Mouse (Mus musculus): ENCODE measurements around the gene Tex46.
A peak's percentile ranks its signal among the peaks of the same experiment; 100 is the strongest.

Tex46 gene

DNA sequence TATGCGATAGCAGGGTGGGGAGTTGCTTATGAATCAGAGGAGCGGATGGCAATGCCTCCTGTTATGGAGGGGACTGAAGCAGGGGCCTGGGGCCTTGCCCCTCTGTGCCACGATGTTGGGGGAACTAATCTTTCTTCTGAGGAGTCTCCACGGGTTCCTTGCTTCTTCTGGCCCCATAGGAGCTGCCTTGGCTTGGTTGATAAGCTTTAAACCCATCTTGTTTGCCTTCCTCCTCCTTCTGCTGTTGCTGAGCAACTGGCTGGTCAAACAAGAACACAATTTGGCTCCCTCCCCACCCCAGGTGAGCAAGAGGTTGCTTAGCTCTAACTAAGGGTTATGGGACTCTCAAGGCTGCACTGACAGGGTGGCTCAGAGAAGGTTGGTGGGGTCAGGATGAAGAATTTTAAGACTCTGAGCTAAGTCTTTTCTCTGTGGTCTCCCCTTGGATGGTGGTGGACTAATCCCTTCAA, at the start of gene Tex46:
Gene Tex46, plus strand, starts transcription at position 51 of the 470 bp plus-strand sequence.
- no peak for DNase-seq (ENCODE audit: low spot score)

DNA sequence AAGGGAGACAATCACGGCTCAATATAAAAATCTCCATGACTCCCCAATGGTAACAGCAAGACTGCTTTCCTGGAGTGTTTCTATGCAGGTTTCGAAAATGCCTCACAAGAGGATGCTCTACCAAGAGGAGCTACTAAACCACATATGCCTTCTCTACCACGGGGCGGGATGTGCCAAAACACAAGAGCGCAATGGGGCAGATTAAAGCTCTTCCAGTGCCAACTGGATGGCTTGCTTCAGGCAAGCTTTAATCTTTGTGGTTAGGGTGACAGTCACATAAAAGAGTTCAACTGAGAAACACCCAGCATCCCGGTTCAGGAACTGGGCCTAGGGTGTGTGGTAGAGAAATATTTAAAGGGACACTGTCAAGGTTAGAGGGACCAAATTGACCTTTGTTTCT, 47.5 kb upstream of the Tex46 start:
- DNase-seq (ENCODE audit: low spot score), result no peak

DNA sequence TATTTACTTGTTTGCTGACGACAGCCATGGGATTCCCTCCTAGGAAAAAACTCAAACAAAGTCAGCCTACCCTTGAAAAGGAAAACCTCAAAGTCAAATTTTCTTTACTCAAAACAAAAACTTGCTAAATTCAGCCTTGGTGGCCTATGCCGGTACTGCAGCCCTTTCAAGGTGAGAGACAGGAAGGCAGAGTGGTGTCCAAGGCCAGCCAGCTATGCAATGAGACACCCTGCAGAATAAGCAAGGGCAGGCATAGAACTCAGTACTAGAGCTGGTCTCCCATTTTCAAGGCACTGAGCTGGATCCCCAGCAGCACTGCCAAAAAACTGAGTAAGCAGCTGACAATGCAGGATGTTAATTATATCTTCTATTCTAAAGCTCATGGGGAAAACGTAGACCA, 41.6 kb upstream of the Tex46 start:
- DNase-seq (ENCODE audit: low spot score), result no peak

DNA sequence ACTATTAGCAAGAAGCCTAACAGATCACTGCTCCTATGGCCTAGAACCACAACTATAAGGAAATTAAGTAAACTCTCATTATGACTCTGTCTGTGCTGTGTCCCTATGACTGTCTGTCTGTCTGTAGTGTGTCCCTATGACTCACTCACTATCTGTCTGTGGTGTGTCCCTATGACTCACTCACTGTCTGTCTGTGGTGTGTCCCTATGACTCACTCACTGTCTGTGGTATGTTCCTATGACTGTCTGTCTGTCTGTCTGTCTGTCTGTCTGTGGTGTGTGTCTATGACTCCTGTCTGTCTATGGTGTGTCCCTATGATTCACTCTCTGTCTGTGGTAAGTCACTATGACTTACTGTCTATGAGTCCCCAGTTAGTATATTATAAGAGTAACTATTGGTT, 40.2 kb upstream of the Tex46 start:
- no peak for DNase-seq (ENCODE audit: low spot score)

DNA sequence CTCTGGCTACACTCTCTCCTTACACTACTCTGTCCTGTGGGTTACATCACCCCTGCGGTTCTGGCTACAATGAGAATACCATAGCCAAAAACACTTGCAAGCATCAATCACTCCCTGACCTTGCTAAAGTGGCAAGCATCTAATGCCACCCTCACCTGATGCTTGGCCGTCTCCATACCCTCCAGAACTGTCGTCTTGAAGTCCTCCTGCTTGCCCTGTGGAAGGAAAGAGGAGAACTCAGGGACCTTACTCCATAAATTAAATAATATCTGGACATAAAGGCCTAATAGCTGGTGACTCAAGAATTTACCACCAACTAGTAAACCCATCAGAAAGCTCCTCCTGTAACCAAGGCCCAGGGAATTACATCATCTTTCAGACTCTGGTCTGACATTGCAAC, 28.4 kb upstream of the Tex46 start:
- no peak for DNase-seq (ENCODE audit: low spot score)

DNA sequence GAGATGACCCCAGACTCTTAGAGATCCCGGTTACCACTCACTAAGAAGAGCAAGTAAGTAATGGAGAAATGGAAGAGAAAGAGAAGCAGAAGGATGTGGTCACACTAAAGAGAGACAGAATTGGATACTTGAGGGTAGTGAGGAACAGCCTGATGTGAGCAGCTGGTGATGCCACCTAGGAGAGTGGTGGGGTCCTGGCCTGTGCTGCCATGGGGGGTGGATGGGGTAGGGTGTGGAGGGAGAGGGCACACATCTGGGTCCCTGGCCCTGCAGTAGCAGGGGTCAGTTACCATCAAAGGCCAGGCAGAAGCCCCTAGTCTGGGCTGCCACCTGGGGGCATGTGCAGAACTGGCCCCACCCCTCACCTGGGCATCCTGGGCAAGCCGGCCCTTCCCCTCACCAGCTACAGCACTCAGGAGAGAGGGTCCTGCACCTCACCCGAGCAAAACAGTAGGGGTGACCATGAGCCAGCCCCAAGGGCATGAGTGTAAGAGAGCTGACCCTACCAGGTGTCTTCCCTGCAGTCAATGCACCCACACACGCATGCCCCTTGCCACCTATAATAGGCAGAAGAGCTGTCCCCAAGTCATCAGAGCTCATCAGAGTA, 22.9 kb upstream of the Tex46 start:
- no peak for DNase-seq (ENCODE audit: low spot score)

DNA sequence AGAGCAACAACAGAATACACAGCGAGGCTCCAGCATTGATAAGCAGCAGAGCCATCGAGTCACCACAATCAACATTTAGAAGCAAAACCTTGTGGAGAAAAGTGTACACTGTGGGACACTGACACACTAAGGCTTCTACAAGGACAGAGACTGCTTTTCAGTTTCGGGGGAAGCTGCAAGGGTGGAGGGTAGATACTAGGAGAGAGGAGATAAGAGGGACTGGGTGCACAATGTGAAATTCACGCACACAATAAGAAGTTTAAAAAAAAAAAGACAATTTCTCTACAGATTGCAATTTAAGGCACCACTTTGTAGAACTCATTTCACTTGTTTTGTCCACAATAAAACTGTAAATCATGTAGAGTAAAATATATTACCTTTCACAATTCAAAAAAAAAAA, 22.2 kb upstream of the Tex46 start:
- DNase-seq (ENCODE audit: low spot score), result no peak

DNA sequence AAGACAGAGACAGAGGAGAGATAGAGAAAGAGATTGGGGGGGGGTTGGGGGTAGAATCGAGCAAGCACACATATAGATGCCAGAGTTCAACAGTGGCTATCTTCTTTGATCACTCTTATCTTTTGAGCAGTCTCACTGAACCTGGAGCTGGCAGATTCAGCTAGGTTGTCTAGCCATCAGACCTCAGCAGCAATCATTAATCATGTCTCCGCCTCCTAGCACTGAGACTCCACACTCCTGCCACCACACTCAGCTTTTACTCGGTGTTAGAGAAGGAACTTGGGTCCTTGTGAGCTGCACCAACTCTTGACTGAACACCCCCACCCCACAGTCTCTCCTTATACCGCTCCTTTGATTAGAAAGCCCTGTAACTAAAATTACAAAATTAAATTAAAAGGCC, 18.1 kb upstream of the Tex46 start:
- no peak for DNase-seq (ENCODE audit: low spot score)

DNA sequence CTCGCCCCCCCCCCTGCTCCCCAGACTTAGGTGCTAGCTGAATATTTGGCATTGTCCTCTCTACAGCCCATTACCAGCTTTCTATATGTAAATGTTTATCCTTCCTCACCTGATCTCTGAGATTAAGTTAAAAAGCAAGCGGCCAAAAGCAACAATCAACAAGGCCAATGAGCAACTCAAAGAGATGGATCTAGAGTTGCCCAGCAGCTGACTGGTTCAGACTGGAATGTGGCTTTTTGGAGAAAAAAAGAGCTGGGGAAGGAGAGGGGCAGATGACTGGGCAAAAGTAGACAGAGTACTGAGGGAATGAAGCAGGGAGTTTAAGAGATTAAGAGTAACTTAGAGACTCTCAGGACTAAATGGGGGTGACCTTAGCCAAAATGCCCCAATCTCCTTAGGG, 16.2 kb upstream of the Tex46 start:
- DNase-seq (ENCODE audit: low spot score), result no peak

DNA sequence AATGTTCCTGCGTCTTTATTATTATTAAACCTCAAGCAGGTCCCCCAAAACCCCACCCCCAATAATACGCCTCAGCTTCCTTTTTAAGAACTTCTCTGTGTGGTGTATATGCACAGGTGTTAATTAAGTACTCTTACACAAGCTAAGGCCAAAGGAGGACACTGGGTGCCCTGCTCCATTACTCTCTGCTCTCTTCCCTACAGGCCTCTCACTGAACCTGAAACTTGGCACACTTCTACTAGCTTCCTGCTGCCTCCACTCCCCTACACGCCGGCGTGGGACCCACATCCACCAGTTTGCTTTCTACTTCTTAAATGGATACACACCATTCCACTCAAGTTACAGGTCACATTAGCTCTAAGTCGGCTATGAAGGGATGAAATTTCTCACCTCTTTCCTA, 15.0 kb upstream of the Tex46 start:
- DNase-seq (ENCODE audit: low spot score), result no peak

DNA sequence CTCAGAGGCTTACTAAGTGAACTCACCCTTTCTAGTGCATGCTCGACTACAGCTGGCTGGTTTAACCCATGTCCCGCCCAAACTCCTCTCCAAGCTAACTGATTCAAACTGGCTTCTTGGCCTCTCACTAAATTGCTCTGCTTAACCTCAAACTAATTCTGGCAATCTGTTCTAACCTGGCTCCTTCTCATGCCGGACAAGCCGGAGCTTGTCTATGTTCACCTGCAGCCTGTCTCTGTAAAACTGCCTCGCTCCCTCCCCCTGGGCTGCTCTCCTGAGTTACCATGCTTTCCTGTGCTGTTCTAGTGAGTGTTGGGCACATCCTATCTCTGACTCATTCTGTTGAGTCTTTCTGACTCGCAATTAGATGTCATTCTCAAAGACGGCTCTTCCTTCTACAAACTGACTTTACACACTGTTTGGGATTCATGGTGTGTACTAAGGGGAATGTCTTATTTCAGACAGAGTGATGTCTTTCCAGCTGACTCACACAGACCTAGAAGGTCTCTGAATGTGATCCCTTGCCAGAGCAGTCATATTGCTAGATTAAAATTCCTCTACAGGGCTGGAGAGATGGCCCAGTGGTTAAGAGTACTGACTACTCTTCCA, 11.9 kb upstream of the Tex46 start:
- no peak for DNase-seq (ENCODE audit: low spot score)

DNA sequence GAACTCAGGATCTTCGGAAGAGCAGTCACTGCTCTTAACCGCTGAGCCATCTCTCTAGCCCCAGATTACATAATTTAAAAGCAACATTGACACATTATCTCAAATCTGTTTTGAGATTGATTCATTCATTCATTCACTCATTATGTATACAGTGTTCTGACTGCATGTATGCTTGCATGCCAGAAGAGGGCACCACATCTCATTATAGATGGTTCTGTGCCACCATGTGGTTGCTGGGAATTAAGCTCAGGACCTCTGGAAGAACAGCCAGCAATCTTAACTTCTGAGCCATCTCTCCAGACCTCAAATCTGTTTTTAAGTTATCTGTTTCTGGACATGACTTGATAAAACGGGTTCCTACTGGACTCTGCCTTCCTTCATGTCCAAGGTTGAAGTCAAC, 10.4 kb upstream of the Tex46 start:
- DNase-seq (ENCODE audit: low spot score), result no peak

DNA sequence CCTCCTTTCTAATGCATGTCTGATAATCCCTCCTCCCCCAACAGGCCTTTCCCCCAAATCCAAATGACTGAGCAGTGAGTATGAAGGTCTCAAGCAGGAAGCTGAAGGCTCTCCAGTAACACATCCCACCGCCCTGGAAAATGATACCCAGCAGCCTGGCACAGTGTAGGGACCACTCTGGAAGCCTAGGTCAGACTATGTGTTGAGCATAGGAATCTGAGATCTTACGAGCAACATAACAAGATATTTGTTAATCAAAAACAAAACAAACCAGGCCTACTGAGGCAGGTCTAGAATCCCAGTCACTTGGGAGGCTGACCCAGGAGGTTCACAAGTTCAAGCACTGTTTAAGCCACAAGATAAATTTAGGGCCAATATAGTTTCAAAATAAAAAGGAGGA, 9.7 kb upstream of the Tex46 start:
- DNase-seq (ENCODE audit: low spot score), result no peak

DNA sequence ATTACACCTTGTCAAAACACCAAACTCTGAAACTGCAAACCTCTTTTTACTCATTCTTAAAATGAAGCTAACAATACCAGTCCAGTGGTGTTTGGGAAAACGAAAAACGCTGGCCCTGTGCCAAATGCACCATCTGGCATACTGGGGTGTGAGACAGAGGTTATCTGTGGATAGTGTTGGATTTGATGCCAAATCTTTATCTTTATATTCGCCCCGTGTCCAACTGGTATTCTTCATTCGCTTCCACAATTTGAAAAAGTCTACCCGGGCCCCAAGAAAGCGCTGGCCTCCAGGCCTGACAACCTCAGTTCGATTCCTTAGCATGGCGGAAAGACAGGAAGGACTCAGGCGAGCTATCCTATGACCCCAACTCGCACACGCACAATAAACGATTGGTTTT, 8.8 kb upstream of the Tex46 start:
- no peak for DNase-seq (ENCODE audit: low spot score)

DNA sequence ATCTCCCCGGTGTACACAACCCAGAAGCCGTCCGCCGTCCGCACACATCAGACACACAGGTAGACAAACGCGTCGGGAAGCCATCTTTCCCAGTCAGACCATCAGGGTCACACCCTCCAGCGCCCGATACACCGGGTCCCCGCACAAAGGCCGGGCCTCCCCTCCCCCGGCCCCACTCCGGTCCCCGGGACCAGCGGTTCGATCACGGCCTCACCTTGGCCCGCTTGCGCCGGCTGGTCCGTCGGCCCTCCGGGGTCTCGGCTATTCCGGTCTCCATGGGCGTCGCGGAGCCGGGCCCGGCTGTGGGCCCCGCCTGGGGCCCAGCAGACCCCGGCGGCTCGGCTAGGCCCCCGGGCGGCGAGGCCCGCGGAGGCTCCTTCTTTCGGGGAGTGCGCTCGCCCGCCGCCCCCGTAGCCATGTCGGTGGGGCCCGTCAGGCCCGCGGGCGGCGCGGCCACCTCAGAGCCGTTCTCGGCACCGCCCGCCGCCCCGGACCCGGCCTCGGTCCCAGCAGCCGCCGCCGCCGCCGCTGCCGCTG, 8.2 kb upstream of the Tex46 start:
- DNase-seq (ENCODE audit: low spot score), result no peak

DNA sequence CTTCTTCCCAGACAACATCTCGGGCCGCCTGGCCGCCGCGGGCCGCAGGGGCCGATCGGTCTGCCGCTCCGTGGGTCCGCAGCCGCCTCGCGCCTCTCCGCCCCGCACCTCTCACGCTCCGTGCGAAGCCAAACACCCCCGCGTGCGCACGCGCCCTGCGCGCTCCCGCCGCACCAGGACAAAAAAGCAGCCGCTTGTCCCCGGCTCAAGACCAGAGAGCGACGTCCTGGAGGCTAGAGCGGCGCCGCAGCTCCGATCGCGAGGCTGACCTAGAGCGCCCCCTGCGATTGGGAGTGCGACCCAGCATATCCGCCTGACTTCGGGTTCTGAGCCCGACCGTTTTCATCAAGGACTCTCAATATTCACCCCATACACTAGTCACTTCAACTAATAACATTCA, 7.7 kb upstream of the Tex46 start, which contains the start of gene Kdm1a:
Gene Kdm1a, minus strand, starts transcription at position 156 of the 400 bp plus-strand sequence.
- DNase-seq (ENCODE audit: low spot score), result peak; percentile 78

DNA sequence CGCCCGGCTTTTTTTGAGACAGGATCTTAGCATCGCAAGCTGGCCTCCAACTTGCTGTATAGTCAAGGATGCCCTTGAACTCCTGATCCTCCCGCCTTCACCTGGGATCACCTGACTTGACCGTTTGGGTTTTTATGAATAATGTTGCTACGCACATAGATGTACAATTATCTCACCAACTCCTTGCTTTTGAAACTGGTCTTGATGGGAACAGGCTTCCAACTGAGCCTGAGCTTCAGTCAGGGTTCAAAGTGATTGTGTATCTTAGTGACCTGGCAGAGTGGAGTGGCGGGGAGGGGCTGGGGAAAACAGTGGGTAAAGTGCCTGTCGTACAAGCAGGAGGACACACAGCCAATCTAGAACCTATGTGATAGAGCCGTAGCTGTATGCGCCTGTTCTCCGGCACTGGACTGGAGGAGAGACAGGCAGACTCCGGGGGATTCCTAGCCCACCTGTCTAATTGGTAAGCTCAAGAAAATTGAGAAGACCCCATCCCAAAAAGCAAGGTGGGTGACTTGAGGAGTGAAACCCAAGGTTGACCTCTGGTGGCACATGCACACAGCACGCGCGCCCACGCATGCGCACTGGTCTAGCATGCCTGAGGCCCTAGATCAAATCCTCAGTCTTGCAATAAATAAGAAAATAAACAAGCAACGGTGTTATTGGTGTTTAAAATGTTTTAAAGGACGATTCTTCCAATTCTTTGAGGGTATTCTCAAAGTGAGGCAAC, 4.3 kb upstream of the Tex46 start:
- no peak for DNase-seq (ENCODE audit: low spot score)

DNA sequence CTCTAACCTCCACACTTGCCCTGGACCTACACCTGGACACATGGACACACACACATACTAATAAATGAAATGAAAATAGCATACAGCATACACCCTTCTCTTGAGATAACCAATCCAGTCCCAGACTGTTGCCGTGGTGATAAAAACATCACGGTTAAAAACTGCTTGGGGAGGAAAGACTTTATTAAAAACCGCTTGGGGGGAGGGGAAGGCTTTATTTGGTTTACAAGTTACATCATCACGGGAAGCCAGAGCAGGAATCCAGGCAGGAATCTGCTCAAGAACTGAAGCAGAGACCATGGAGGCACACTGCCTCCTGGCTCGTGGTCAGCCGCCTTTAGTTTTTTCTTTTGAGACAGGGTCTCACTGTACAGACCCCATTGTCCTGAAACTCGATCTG, 3.4 kb downstream of the Tex46 start:
- DNase-seq (ENCODE audit: low spot score), result no peak

DNA sequence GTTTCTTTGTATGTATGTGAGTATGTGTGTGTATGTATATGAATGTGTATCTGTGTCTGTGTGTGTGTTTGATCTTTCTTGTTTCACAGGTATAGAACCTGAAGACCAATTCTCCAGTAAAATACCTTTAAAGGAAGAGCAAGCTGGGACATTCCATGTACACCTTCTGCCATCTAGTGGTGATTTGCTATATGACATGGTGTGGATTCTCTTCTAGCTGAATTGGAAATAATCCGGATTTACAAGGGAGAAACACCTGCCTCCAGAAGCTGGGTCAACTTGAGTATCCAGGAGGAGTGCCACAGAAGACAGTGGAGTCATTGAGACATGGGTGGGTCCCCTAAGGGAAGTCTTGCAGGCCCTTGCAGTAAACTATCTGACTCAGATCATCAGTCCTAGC, 11.1 kb downstream of the Tex46 start:
- DNase-seq (ENCODE audit: low spot score), result no peak

DNA sequence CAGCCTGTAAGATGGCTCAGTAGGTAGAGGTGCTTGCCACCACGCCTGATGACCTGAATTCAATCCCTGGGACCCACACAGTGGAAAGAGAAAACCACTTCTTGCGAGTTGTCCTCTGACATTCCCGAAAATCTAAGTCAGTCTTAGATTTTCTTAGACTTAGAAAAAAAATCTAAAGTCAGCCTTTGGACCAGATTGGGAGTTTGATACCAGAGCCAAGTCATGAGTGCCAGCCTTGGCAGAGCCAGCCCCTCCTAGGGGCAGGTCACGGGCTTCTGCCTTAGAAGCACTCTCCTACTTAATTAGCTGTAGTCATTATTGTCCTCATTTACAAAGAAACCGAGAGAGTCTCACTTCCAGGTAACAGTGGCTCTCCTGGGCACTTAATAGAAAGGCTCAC, 11.7 kb downstream of the Tex46 start:
- no peak for DNase-seq (ENCODE audit: low spot score)

DNA sequence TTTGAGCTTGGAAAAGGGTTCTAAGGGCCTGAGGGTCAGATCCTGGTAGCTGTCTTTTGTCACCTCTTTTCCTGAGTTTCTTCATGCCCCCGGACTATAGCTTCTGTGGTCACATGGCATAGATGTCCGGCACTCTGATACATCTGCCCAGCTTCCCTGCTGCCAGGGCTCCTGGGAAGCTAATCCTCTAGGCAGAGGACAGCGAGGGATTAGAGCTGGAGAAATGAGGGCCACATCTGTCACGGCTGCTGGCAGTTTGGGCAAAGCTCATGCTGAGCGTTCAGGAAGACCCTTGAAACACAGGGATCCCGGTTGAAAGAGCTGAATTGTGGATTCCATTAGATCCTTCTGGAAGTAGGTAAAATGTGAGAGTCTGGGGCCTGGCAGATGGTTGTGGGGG, 12.2 kb downstream of the Tex46 start, which contains the start of gene Lactbl1:
Gene Lactbl1, plus strand, starts transcription at position 234 of the 400 bp plus-strand sequence.
- no peak for DNase-seq (ENCODE audit: low spot score)

DNA sequence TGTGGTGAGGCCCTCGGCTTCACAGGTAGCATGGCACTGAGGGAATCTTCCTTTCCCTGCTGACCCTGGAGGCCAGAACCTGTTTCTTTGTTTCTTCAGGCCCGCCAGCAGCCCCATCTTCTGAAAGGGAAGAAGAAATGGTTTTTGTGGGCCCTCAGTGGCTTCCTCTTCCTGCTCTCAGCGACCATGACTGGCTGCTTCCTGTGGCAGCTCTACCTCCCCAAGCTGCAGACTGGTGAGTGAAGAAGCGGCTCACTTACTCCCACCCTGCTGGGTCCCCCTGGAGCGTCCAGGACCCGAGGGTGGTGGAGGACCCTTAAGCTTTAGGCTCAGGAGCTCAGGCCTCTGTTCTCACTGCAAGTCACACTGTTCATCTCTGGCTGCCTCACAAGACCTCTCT, 16.4 kb downstream of the Tex46 start:
- no peak for DNase-seq (ENCODE audit: low spot score)
